Mouse (Mus musculus): ENCODE measurements around the gene Gtdc1.

DNA sequence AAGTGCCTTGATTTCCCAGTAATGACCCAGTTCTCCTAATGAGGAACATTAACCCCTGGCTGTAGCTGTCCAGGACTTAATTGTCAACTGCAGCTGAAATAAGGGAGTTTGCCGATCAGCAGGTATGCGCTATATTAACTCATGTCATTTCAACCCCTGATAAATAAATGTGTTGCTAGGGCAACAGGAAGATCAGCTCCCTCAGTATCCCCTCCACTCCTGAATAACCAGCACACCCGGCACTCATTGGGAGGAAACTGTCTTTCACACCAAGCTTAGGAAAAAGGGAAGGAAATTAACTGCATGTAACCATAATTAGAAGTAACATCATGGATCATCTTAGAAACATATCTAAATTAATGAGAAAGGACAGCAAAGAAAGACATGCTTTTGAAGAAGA, 302.3 kb downstream of the Gtdc1 start:
- TF ChIP-seq CTCF (IDR thresholded peaks at IDR 0.05; ENCODE audit: low read depth) (no peak), EP300 (IDR thresholded peaks at IDR 0.05; ENCODE audit: low read depth) (no peak)
